Mouse (Mus musculus) stomach, embryonic 15.5 days (tissue): ENCODE data around the gene Ms4a5. TPM values are rescaled to one million over a fixed set of nuclear protein-coding genes. Genes with fewer than 3 reads are reported as not detected.
"Not testable (repeated sequence)": the region's sequence is repeated elsewhere in the genome, so short reads cannot be mapped to it uniquely, and the experiment has no call there.

Source experiments
- ATAC-seq: fragments of 200-750 bp; cut with Nextera tagmentation; 2 replicates; pipeline ENCODE4 v1.8.0; 2017; ENCODE audit warnings: low read depth, moderate number of reproducible peaks, moderate TSS enrichment; ENCODE audit not compliant: insufficient read depth, low FRiP score
- H3K27ac ChIP-seq: fragments of 300-500 bp; sonication (generic); 2 replicates; pipeline ENCODE4 v1.5.1; 2015; ENCODE audit warnings: mild to moderate bottlenecking, inconsistent platforms
- H3K27me3 ChIP-seq: fragments of 300-500 bp; sonication (generic); replicated peaks from 2 replicates; pipeline ENCODE4 v1.6.1; 2015; ENCODE audit warnings: inconsistent platforms
- H3K36me3 ChIP-seq: fragments of 300-500 bp; sonication (generic); 2 replicates; pipeline ENCODE4 v1.6.1; 2015; ENCODE audit warnings: inconsistent platforms
- H3K4me1 ChIP-seq: fragments of 300-500 bp; sonication (generic); 2 replicates; pipeline ENCODE4 v1.6.1; 2015; ENCODE audit warnings: inconsistent platforms
- H3K4me2 ChIP-seq: fragments of 300-500 bp; sonication (generic); 2 replicates; pipeline ENCODE4 v1.6.1; 2015; ENCODE audit warnings: mild to moderate bottlenecking, inconsistent platforms
- H3K4me3 ChIP-seq: fragments of 300-500 bp; sonication (generic); replicated peaks from 2 replicates; pipeline ENCODE4 v1.5.1; 2015; ENCODE audit warnings: inconsistent platforms
- H3K9ac ChIP-seq: fragments of 300-500 bp; sonication (generic); 2 replicates; pipeline ENCODE4 v1.6.1; 2015; ENCODE audit warnings: inconsistent platforms
- H3K9me3 ChIP-seq: fragments of 300-500 bp; sonication (generic); 2 replicates; pipeline ENCODE4 v1.6.1; 2016; ENCODE audit warnings: inconsistent platforms
- WGBS: fragments of 180-500 bp; shearing (Covaris S2); methylation state at CpG from one replicate; pipeline ENCODE4 v1.1.7; 2015; 5-methylcytosine and 5-hydroxymethylcytosine counted together
- polyA plus RNA-seq: library from polyadenylated mRNA; unstranded; fragments of >200 nt; fragmentation: Nextera tagmentation; extraction: Ambion mirVana; gene quantifications from 2 replicates; pipeline ENCODE4 v1.2.1, GENCODE M21; 2015

Ms4a5 gene
- polyA plus RNA-seq, 1 experiment from 2014 or later: not detected

DNA sequence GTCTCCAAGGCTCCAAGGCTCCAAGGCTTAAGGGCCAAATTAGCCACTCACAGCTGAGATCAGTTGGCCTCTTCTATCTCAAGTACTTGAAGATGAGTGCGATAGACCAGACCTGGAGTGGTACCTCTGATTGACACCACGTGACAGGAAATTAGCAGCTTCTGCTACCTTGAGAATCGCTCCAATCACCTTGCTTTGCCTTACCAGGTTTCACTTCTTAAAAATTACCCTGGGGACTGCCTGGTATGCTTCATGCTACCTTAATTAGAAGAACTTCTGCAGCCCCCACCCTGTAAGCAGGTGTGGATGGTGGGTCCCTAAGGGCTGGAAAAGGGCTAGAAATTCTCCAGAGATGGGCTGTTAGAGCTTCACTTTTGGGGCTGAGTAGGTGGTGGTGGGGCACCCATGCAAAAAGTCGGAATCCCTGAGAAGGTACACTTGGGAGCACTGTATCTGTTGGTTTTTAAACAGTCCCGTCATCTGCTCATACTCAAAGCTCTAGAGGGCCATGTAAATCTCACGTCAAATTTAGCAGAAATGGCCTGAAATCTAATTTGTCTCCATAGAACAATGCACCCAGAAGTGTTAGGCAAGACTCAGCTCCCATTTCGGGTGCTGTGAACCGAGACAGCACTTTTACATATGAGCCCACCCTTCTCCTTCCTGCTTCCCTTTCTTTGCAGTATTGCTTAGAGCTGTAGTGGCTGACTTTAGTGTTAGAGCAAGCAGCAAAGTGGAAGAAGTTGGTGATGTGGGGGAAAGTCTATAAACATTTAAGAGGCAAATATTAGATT is 17.4 kb downstream of the Ms4a5 start, which contains the start of gene Ms4a1:
TSS of gene Ms4a1 (minus strand) at position 190 of the 794 bp plus-strand sequence.
- WGBS: 83% methylated on average over 8 of the region's 8 CpGs
- H3K36me3 ChIP-seq: no peaks in the 10 kb centered on the region
- H3K4me1 ChIP-seq: no peaks in the 10 kb centered on the region
- no peak within 1 kb of the TSS for H3K9ac ChIP-seq
- H3K27me3 ChIP-seq: no peaks in the 10 kb centered on the region
- H3K27ac ChIP-seq: no peak within 1 kb of the TSS
- H3K4me3 ChIP-seq: no peak within 1 kb of the TSS
- no peaks in the 10 kb centered on the region for H3K9me3 ChIP-seq
- no peak within 1 kb of the TSS for H3K4me2 ChIP-seq
- no peak for ATAC-seq

DNA sequence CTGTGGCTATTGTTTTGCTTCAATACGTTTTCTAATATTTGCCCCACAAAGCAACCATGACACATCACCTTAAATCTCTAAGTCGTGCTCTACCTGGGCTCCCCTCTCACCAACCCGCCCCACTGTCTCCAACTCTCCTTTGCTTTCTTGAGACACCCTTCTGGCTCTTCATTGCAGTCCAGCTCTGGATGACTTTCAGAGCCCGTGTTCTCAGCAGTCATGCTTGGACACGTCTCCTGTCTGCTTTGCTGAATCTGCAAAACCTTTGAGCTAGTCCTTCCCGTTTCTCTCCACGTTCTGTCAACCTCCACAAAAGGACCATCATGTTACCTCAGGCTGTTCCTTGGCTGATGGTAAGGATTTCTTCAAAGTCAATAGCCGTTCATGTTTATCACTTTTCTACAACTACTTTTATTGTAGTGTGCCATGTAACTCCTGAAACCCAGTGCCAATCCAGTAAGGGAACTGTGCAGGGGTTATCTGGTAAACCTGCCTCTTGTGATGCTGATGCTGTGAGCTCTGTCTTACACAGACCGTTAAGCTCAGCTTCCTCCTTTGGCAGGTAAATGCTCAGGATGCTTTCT is 19.0 kb downstream of the Ms4a5 start:
- Histone ChIP-seq H3K4me3 (no peak overlapping the region), H3K27ac (no peak overlapping the region), H3K4me1 (no peaks in the 10 kb centered on the region), H3K27me3 (no peaks in the 10 kb centered on the region), H3K36me3 (no peaks in the 10 kb centered on the region), H3K4me2 (no peak overlapping the region), H3K9me3 (no peaks in the 10 kb centered on the region), H3K9ac (no peak overlapping the region)
- no peak for ATAC-seq
- WGBS: 77% methylated on average over 9 of the region's 9 CpGs

DNA sequence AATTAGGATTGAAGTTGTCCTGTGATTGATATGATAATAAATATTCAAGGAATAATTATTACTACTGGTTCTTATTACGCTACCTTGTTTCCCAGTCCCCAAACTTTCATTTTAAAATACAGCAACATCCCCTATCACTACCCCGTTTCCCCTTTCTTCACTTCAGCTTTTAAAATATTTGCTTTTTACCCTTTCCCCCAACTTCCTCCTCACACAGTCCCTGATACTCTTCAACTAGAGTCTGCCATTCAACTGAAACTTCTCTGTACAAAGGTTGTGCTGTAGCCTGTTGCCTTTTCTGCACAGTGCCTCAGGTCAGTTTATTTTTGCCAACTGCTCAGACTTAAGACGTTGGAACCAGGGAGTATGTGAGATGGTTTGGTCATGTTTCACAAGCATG is 20.1 kb downstream of the Ms4a5 start:
- Histone ChIP-seq H3K4me1 (no peaks in the 10 kb centered on the region), H3K4me2 (no peak overlapping the region), H3K9me3 (no peaks in the 10 kb centered on the region), H3K36me3 (no peaks in the 10 kb centered on the region), H3K27ac (no peak overlapping the region), H3K27me3 (no peaks in the 10 kb centered on the region), H3K9ac (no peak overlapping the region), H3K4me3 (no peak overlapping the region)
- ATAC-seq: no peak
- 69% methylated on average over 3 of the region's 3 CpGs for WGBS

DNA sequence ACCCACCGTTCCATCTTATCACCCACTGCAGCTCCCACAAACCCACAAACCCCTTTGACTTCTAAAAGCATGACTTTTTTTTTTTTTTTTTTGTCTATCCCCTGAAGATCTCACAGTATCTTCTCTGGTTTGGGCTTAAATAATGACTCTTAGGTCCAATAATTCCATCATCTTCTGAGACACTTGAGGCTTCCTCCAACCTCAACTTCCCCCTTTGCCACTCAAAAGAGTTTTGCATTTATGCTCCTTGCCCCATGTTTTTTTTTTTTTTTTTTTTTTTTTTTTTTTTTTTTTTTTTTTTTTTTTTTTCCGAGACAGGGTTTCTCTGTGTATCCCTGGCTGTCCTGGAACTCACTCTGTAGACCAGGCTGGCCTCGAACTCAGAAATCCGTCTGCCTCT is 20.7 kb downstream of the Ms4a5 start:
- H3K4me2 ChIP-seq, H3K9ac ChIP-seq, H3K9me3 ChIP-seq, H3K36me3 ChIP-seq, H3K4me3 ChIP-seq, H3K4me1 ChIP-seq, H3K27me3 ChIP-seq, H3K27ac ChIP-seq, ATAC-seq: not testable (repeated sequence)
- 50% methylated on average over 4 of the region's 4 CpGs for WGBS

DNA sequence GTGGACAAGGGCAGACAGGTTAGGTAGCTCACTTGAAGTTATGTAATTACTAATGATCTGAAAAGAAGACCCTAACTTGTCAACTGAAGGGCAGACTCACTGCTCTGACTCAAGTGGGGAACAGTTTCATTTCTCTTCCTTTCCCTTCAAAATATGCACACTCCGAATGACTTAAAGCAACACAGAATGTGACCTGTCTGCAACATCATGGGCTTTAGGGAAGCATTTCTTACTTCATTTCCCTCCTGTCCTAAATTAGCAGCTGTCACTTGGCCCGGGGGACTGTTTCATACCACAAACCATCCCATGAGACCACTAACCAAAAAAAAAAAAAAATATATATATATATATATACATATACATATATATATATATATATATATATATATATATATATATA is 22.2 kb downstream of the Ms4a5 start:
- no peak for ATAC-seq

DNA sequence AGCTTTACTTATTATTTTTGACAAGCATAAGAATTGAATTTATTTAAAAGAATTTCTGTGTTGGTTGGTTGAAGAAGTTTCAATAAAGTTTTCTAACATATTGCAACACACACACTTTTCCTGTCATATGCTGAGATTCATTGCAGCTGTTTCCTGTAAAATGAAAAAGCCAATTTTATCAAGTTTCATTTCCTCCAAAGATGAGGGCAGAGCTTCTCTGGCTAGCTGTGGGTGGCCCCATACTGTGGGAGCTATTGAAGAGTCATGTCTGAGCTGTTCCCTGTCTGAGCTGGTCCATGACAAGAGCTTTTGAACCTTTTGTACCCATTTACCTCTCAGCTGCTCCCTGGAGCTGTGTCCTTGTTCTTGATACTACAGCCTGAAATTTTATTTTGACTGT is 39.4 kb downstream of the Ms4a5 start:
- H3K27me3 ChIP-seq: no peaks in the 10 kb centered on the region
- H3K27ac ChIP-seq: no peak overlapping the region
- H3K9ac ChIP-seq: no peak overlapping the region
- ATAC-seq: no peak
- H3K36me3 ChIP-seq: no peaks in the 10 kb centered on the region
- H3K4me1 ChIP-seq: no peaks in the 10 kb centered on the region
- H3K4me2 ChIP-seq: no peak overlapping the region
- no peak overlapping the region for H3K4me3 ChIP-seq
- H3K9me3 ChIP-seq: no peaks in the 10 kb centered on the region

More for the DNA sequence above, 22.2 kb downstream of the Ms4a5 start:
- Histone ChIP-seq H3K4me2 (no peak overlapping the region), H3K9ac (no peak overlapping the region), H3K9me3 (no peaks in the 10 kb centered on the region), H3K27ac (no peak overlapping the region), H3K27me3 (no peaks in the 10 kb centered on the region), H3K4me3 (no peak overlapping the region), H3K4me1 (no peaks in the 10 kb centered on the region), H3K36me3 (no peaks in the 10 kb centered on the region)
- 65% methylated on average over 2 of the region's 2 CpGs for WGBS

DNA sequence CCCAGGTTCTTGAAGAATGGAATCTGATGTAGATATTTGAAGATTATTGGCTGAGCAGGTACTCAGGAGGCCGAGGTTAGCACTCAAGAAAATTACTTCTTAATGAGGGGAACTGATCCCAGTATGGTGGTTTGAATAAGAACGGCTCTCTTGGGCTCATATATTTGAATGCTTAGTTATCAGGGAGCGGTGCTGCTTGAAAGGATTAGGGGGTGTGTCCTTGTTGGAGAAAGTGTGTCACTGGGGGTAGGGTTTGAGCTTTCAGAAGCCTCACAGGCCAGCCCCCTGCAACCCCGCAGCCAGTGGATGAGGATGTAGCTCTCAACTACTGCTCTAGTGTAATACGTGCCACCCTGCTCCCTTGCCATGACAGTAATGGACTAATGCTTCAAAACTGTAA is 41.1 kb downstream of the Ms4a5 start:
- WGBS: 61% methylated on average over 5 of the region's 5 CpGs

DNA sequence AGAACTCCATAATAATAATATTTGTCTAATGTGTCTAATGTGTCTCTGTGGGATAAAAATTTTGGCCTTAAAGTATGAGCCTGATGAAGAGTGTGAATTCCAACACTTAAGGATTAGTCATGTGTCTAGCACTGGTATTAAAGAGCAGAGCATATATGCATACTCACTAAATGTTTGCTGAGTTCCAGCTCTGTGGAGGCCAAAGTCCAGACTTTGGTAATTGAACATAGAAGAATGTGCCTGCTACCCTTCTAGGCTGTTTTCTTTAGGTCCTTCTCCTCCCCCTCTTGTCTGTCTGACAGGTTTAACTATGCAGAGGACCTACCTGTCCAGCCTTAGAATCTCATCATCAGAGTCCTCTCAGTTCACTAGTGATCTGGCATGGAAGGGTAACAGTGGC is 47.9 kb downstream of the Ms4a5 start:
- Histone ChIP-seq H3K4me1 (no peaks in the 10 kb centered on the region), H3K4me3 (no peak overlapping the region), H3K27ac (peak overlapping the region; percentile 57; the same call in 1 of the 2 replicates), H3K9me3 (no peaks in the 10 kb centered on the region), H3K4me2 (no peak overlapping the region), H3K27me3 (no peaks in the 10 kb centered on the region), H3K9ac (no peak overlapping the region), H3K36me3 (no peaks in the 10 kb centered on the region)
- ATAC-seq: no peak

More for the DNA sequence above, 41.1 kb downstream of the Ms4a5 start:
- no peak overlapping the region for H3K9ac ChIP-seq
- no peak overlapping the region for H3K27ac ChIP-seq
- H3K36me3 ChIP-seq: no peaks in the 10 kb centered on the region
- no peak for ATAC-seq
- no peaks in the 10 kb centered on the region for H3K9me3 ChIP-seq
- no peaks in the 10 kb centered on the region for H3K27me3 ChIP-seq
- no peaks in the 10 kb centered on the region for H3K4me1 ChIP-seq
- no peak overlapping the region for H3K4me2 ChIP-seq
- no peak overlapping the region for H3K4me3 ChIP-seq

DNA sequence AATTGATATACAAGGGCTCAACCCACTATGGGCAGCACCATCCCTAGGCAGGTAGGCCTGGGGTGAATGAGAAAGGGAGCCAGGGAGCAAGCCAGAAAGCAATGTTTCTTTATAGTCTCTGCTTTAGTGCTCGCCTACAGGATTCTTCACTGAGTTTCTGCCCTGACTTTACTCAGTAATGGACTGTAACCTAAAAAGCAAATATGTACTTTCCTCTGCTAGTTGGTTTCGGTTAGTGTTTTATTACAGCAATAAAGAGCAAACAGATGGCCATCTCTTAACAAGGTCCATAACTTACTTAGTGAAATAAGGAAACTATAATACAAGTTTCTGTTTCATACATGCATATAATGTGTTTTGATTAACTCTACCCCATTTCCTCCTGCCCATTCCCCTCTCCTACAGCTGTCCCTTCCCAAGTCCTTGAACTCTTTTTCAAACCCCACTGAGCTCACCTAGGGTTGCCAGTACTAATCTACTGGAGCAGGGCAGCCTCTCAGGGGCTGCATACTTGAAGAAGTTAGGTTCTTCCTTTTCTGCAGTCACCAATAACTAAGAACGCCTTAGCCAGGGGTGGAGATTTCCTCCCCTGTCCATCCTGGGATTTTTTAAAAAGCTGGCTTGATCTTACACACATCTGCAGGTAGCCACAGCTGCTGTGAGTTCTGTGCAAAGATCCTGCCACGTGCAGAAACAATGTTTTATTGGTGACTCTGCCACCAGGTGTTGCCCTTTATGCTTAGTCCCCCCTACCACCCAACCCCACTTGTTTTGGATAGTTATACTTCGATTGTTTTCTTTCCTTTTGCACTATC is 48.5 kb downstream of the Ms4a5 start:
- no peak overlapping the region for H3K9ac ChIP-seq
- H3K27ac ChIP-seq: peak overlapping the region; percentile 67
- ATAC-seq: peak; percentile 58
- H3K9me3 ChIP-seq: no peaks in the 10 kb centered on the region
- no peak overlapping the region for H3K4me3 ChIP-seq
- no peaks in the 10 kb centered on the region for H3K27me3 ChIP-seq
- no peaks in the 10 kb centered on the region for H3K4me1 ChIP-seq
- 47% methylated on average over 5 of the region's 5 CpGs for WGBS
- H3K4me2 ChIP-seq: no peak overlapping the region
- H3K36me3 ChIP-seq: no peaks in the 10 kb centered on the region

DNA sequence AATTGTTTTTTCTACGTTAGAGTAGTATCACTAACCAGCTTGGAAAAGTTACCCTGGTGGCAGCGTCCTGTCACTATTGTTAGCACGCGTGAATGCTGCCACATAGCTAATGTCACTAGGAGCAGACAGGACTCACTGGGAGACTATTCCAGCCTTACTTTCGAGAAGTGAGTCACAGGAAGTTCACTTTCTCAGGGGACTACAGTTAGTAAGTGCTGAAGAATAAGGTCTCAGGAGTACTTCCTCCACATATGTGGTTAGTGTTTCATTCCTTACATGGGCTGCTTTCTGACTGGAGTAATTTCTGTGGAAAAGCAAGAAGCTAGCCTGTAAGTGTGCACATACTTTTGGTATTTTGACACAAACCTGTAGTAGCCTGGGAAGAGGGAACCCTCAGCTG is 49.4 kb downstream of the Ms4a5 start:
- H3K9me3 ChIP-seq: no peaks in the 10 kb centered on the region
- H3K27ac ChIP-seq: peak overlapping the region; percentile 67
- no peak overlapping the region for H3K9ac ChIP-seq
- H3K36me3 ChIP-seq: no peaks in the 10 kb centered on the region
- H3K4me3 ChIP-seq: no peak overlapping the region
- no peak for ATAC-seq
- no peak overlapping the region for H3K4me2 ChIP-seq
- no peaks in the 10 kb centered on the region for H3K27me3 ChIP-seq
- no peaks in the 10 kb centered on the region for H3K4me1 ChIP-seq
- 79% methylated on average over 5 of the region's 5 CpGs for WGBS

DNA sequence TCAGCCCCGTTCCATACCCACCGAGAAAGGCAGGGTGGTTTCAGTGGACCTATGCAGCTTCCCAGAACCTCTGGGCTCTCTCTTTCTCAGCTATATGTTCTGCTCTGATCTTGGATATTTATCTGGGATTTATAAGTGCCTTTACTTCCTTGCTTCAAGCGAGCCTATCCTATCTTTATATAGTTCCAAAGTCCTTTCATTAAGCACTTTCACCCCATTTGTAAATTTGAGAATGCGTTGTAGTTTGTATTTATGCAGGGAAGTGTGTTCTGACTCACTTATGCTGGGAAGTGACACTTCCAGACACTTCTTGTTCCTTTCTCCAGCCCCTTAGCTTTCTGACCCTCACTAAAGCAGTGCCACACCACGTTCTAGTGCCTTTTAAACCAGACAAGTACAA is 51.3 kb downstream of the Ms4a5 start, which contains the start of gene Ms4a12:
TSS of gene Ms4a12 (minus strand) at position 101 of the 400 bp plus-strand sequence.
- ATAC-seq: no peak
- H3K4me3 ChIP-seq: no peak within 1 kb of the TSS
- H3K4me2 ChIP-seq: no peak within 1 kb of the TSS
- H3K27me3 ChIP-seq: no peaks in the 10 kb centered on the region
- no peak within 1 kb of the TSS for H3K9ac ChIP-seq
- no peak within 1 kb of the TSS for H3K27ac ChIP-seq
- no peaks in the 10 kb centered on the region for H3K4me1 ChIP-seq
- no peaks in the 10 kb centered on the region for H3K36me3 ChIP-seq
- 70% methylated on average over 5 of the region's 5 CpGs for WGBS
- H3K9me3 ChIP-seq: no peaks in the 10 kb centered on the region
